Mouse (Mus musculus): ENCODE measurements around the gene Sfxn4.

Gene Sfxn4

GRCm38 (mm10) chr19:60837747-60838146, 23.5 kb downstream of the Sfxn4 start:
- in situ Hi-C loops (cut with MboI) = no loop called here

GRCm38 (mm10) chr19:60818677-60819076, 42.6 kb downstream of the Sfxn4 start:
- in situ Hi-C loops (cut with MboI) = no loop called here

GRCm38 (mm10) chr19:60813133-60813532, 48.1 kb downstream of the Sfxn4 start:
- in situ Hi-C loops (cut with MboI) = no loop called here

- in situ Hi-C loops (cut with MboI) = no loop called here
These were observed 49.3 kb downstream of the Sfxn4 start for GRCm38 (mm10) chr19:60812036-60812389.

GRCm38 (mm10) chr19:60811098-60812035, 49.9 kb downstream of the Sfxn4 start, which contains the start of gene Fam45a:
Fam45a (plus strand) TSS chr19:60811585.
- in situ Hi-C loops (cut with MboI) = no loop called here

GRCm38 (mm10) chr19:60809927-60810326, 51.4 kb downstream of the Sfxn4 start:
- in situ Hi-C loops (cut with MboI) = no loop called here

GRCm38 (mm10) chr19:60804903-60805302, 56.4 kb downstream of the Sfxn4 start:
- in situ Hi-C loops (cut with MboI) = no loop called here

GRCm38 (mm10) chr19:60799867-60800569, 61.3 kb downstream of the Sfxn4 start:
- in situ Hi-C loops (cut with MboI) = no loop called here

GRCm38 (mm10) chr19:60797415-60797814, 63.9 kb downstream of the Sfxn4 start:
- in situ Hi-C loops (cut with MboI) = no loop called here

- in situ Hi-C loops (cut with MboI) = no loop called here
These were observed 66.0 kb downstream of the Sfxn4 start for GRCm38 (mm10) chr19:60795244-60795643.

- in situ Hi-C loops (cut with MboI) = no loop called here
These were observed 68.0 kb downstream of the Sfxn4 start for GRCm38 (mm10) chr19:60793170-60793707.

GRCm38 (mm10) chr19:60791164-60791563, 70.1 kb downstream of the Sfxn4 start:
- in situ Hi-C loops (cut with MboI) = no loop called here

- in situ Hi-C loops (cut with MboI) = no loop called here
These were observed 70.6 kb downstream of the Sfxn4 start, which contains the start of gene Eif3a for GRCm38 (mm10) chr19:60790551-60791161. Eif3a (minus strand) TSS chr19:60790658.

- in situ Hi-C loops (cut with MboI) = no loop called here
These were observed 71.3 kb downstream of the Sfxn4 start for GRCm38 (mm10) chr19:60789919-60790506.

GRCm38 (mm10) chr19:60789452-60789851, 71.8 kb downstream of the Sfxn4 start:
- in situ Hi-C loops (cut with MboI) = no loop called here

- in situ Hi-C loops (cut with MboI) = no loop called here
These were observed 72.9 kb downstream of the Sfxn4 start for GRCm38 (mm10) chr19:60788214-60788960.

GRCm38 (mm10) chr19:60787465-60788150, 73.7 kb downstream of the Sfxn4 start:
- in situ Hi-C loops (cut with MboI) = no loop called here

All from mature B cell (primary cell).